Mouse (Mus musculus) spleen, postnatal 10 days (tissue): ENCODE results near the gene Atpaf1.

ENCODE experiments used
- DNase-seq, 2 experiments: peaks; one replicate each; pipeline ENCODE4 v3.0.0; 2021 to 2022; ENCODE audit warnings: low spot score in 2 of 2

Gene Atpaf1

GRCm38 (mm10) chr4:115848083-115848482 is 63.5 kb downstream of the Atpaf1 start:
- DNase-seq = peak in 1 of 2 experiments; percentile 47

- DNase-seq = peak; percentile 74 to 78
Observed at GRCm38 (mm10) chr4:115848990-115849677, 64.5 kb downstream of the Atpaf1 start.

DNA sequence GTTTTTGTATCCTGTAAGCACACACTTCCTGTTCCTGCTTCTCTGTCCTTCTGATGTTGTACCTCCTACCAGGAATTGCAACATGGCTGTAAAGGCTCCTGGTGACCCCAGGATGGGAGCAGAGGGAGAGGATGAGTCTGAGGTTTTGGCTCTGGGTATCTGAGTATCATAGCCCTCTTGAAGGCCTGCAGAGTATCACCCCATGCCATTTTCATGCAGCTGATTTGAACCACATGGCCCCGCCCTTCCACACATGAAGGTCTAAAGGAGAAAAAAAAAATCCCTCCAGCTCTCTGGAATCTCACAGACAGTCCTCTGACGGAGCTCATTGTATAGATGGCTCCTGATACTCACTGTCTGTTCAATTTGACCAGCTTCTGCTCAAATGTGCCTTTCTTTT is 65.5 kb downstream of the Atpaf1 start:
- peak in 1 of 2 experiments; percentile 48 for DNase-seq

GRCm38 (mm10) chr4:115850631-115851030 is 66.0 kb downstream of the Atpaf1 start:
- DNase-seq = no peak

GRCm38 (mm10) chr4:115851569-115851968 is 67.0 kb downstream of the Atpaf1 start:
- no peak for DNase-seq

GRCm38 (mm10) chr4:115855100-115855499 is 70.5 kb downstream of the Atpaf1 start:
- DNase-seq = no peak

DNA sequence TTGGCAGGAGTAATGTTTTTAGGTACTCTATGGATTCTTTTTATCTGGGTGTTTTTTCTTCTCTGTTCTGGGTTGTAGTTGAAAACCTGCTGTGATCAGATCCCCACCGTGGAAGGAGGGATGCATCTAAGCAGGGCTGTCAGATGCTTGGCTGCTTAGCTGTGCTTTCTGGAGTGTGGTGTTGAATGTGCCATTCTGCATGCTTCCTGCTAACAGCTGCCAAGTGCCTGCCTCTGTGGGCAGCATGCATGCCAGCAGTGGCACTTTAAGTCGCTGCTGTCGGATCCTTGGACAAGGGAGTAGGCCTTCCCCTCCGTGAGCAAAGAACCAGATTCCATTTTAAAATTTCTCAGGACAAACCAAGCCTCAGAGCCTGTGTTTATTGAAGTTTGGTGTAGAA is 71.0 kb downstream of the Atpaf1 start:
- no peak for DNase-seq

- peak; percentile 28 to 44 for DNase-seq
Observed at GRCm38 (mm10) chr4:115856282-115856681, 71.7 kb downstream of the Atpaf1 start.

DNA sequence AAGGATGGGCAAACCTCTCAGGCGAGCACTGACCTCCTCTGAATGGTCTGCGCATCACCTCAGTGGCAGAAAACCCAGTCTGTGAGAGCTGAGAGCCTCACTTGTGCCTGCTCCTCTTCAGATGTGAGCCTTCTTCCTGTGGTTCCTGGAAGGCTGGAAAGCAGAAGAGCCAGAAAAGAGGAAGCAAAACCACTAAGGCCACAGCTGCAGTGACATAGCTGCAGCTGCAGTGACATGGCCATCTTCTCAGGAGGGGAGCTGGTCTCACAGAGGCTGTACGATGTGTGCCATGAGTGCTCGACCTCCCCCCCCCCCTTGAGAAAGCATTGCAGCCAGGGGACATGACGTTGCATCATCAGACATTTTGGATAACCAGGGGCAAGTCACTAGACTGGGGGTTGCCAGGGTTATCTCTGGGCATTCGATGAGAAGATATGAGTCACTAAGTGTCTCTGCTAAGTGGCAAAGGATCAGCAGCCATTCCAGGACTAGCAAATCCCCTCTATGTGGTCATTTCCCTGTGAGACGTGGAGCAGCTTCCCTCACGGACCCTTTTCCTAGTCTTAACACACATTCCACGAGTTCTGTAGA is 72.8 kb downstream of the Atpaf1 start:
- no peak for DNase-seq

GRCm38 (mm10) chr4:115863352-115863751 is 78.7 kb downstream of the Atpaf1 start:
- no peak for DNase-seq

GRCm38 (mm10) chr4:115863880-115864279 is 79.3 kb downstream of the Atpaf1 start:
- no peak for DNase-seq
